Mouse (Mus musculus): ENCODE results near the gene Slc37a3. TPM values are rescaled to one million over a fixed set of nuclear protein-coding genes. Genes with fewer than 3 reads are reported as not detected.

Slc37a3 gene
- polyA plus RNA-seq, 1 experiment: 27.8 TPM

DNA sequence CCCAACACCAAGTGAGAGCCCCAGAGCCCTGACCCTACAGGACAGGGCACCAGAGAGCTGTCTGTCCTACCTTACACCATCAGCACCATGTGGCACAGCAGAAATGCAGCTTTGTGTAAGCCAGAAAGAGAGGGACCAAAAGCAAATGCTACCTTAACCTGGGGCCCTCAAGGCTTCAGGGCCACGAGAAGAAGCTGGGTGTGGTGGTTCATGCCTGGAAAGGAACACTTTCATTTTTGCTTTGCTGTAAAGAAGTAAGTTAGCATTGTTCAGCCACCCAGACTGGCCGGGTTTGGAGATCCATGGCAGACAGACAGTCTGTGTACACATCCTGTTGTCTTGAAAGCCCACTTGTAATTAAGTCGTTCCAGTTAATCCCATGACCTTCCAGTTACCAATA lies 89.7 kb downstream of the Slc37a3 start:
- Histone ChIP-seq H3K4me1 (ENCODE audit: control insufficient read depth, insufficient read depth, low read length) (peaks cover 12% of the 10 kb centered on the region), H3K27ac (ENCODE audit: insufficient read depth, low read length) (no peak overlapping the region), H3K4me3 (replicated peaks; ENCODE audit: insufficient read depth, low read depth, low read length) (no peak overlapping the region), H3K27me3 (ENCODE audit: control insufficient read depth, insufficient read depth, low read length) (no peaks in the 10 kb centered on the region)
- TF ChIP-seq CTCF (IDR thresholded peaks at IDR 0.05; ENCODE audit: borderline replicate concordance, insufficient read depth, low read depth, low read length) (no peak), POLR2A (IDR thresholded peaks at IDR 0.05; ENCODE audit: borderline replicate concordance, insufficient read depth, low read length) (no peak)
- 91% methylated on average over 3 of the region's 3 CpGs for WGBS
- no peak for DNase-seq

- Histone ChIP-seq H3K4me3 (replicated peaks; ENCODE audit: insufficient read depth, low read depth, low read length) (no peak overlapping the region), H3K27ac (ENCODE audit: insufficient read depth, low read length) (no peak overlapping the region; the same call in 1 of the 2 replicates), H3K27me3 (ENCODE audit: control insufficient read depth, insufficient read depth, low read length) (no peaks in the 10 kb centered on the region), H3K4me1 (ENCODE audit: control insufficient read depth, insufficient read depth, low read length) (peaks cover 12% of the 10 kb centered on the region)
- WGBS: 24% methylated on average over 5 of the region's 5 CpGs
- no peak for TF ChIP-seq CTCF (IDR thresholded peaks at IDR 0.05; ENCODE audit: borderline replicate concordance, insufficient read depth, low read depth, low read length)
- no peak for TF ChIP-seq POLR2A (IDR thresholded peaks at IDR 0.05; ENCODE audit: borderline replicate concordance, insufficient read depth, low read length)
- peak in 1 of 2 experiments; percentile 37 for DNase-seq
Observed at GRCm38 (mm10) chr6:39286732-39287083, 90.8 kb downstream of the Slc37a3 start.

- Histone ChIP-seq H3K4me3 (replicated peaks; ENCODE audit: insufficient read depth, low read depth, low read length) (no peak overlapping the region), H3K4me1 (ENCODE audit: control insufficient read depth, insufficient read depth, low read length) (peaks cover 12% of the 10 kb centered on the region), H3K27ac (ENCODE audit: insufficient read depth, low read length) (no peak overlapping the region; the same call in 1 of the 2 replicates), H3K27me3 (ENCODE audit: control insufficient read depth, insufficient read depth, low read length) (no peaks in the 10 kb centered on the region)
- peak; percentile 33 to 48 for DNase-seq
- TF ChIP-seq POLR2A (IDR thresholded peaks at IDR 0.05; ENCODE audit: borderline replicate concordance, insufficient read depth, low read length) (no peak), CTCF (IDR thresholded peaks at IDR 0.05; ENCODE audit: borderline replicate concordance, insufficient read depth, low read depth, low read length) (no peak)
- WGBS: 12% methylated on average over 6 of the region's 9 CpGs
Observed at GRCm38 (mm10) chr6:39286053-39286731, 91.3 kb downstream of the Slc37a3 start.

DNA sequence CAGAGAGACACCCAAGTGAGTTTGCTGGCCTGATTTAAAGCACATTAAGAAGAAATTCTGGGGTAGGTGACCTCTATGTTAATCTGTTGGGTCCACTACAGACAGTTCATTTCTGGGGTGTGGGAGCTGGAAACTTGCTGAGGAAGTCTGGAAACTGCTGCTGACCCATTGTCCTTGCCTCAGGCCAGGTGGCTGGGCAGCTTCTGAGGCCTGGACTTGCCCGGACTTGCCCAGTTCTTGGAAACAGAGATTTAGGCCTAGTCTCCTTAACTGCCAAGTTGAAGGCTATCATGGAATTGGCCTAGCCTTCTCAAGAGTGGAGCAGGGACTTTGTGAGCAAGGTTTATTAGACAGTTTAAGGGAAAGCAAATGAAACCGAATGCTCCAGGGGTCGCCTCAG lies 92.6 kb downstream of the Slc37a3 start:
- Histone ChIP-seq H3K4me3 (replicated peaks; ENCODE audit: insufficient read depth, low read depth, low read length) (no peak overlapping the region), H3K27ac (ENCODE audit: insufficient read depth, low read length) (no peak overlapping the region), H3K4me1 (ENCODE audit: control insufficient read depth, insufficient read depth, low read length) (peaks cover 12% of the 10 kb centered on the region), H3K27me3 (ENCODE audit: control insufficient read depth, insufficient read depth, low read length) (no peaks in the 10 kb centered on the region)
- no peak for DNase-seq
- TF ChIP-seq POLR2A (IDR thresholded peaks at IDR 0.05; ENCODE audit: borderline replicate concordance, insufficient read depth, low read length) (no peak), CTCF (IDR thresholded peaks at IDR 0.05; ENCODE audit: borderline replicate concordance, insufficient read depth, low read depth, low read length) (no peak)
- 97% methylated on average over 3 of the region's 3 CpGs for WGBS

Other genes with a start within 250 kb of the Slc37a3 start
- gene Kdm7a, start 170.9 kb downstream of the Slc37a3 start, polyA plus RNA-seq (2012; rRNA removed): 15.4 and 16.0 TPM in 2 replicates
- gene Rab19, start 3.5 kb upstream of the Slc37a3 start, polyA plus RNA-seq (2012; rRNA removed): 0.15 and 0.21 TPM in 2 replicates
- gene Mkrn1, start 42.8 kb upstream of the Slc37a3 start, polyA plus RNA-seq (2012; rRNA removed): 137 and 139 TPM in 2 replicates
- gene Dennd2a, start 180.2 kb upstream of the Slc37a3 start, polyA plus RNA-seq (2012; rRNA removed): 12.3 and 13.5 TPM in 2 replicates
- 30.2 and 33.2 TPM in 2 replicates for gene Adck2, start 196.2 kb upstream of the Slc37a3 start, polyA plus RNA-seq (2012; rRNA removed)
- 0.72 and 0.95 TPM in 2 replicates for gene Gm42420, start 208.1 kb upstream of the Slc37a3 start, polyA plus RNA-seq (2012; rRNA removed)
- 315 and 319 TPM in 2 replicates for gene Ndufb2, start 214.9 kb upstream of the Slc37a3 start, polyA plus RNA-seq (2012; rRNA removed)

Data from cerebellum, adult 2 months (tissue).